Comparison of ENCODE assay signal across 13 mouse cellular contexts in genomic region chr5:42891890-42892289, GRCm38 (mm10).
DNase-seq lines count a peak whose midpoint lies in the region; ATAC-seq and TF ChIP-seq lines count a peak whose summit lies in the region.
"Had no signal": no experiment of that assay in that cellular context is flagged by ENCODE, and none has a peak within 500 bp of the region (broad histone marks: within the 10 kb centered on the region; RNA-seq: fewer than 3 reads in every experiment).

No protein-coding gene starts in this region.

- no peak overlapping the region for H3K4me3 ChIP-seq in forebrain, embryonic 12.5 days (replicated peaks)
- no peak overlapping the region for H3K4me3 ChIP-seq in forebrain, embryonic 10.5 days
- no peak overlapping the region for H3K4me3 ChIP-seq in bone marrow macrophage, adult 2 months (ENCODE audit: insufficient read depth, low read length)
- H3K4me3 ChIP-seq in kidney, adult 2 months (ENCODE audit: insufficient read depth, low read depth, low read length), result no peak overlapping the region
- H3K4me3 ChIP-seq: heart, embryonic 10.5 days; myocyte had no signal

- no peak overlapping the region for H3K27ac ChIP-seq in forebrain, embryonic 12.5 days
- H3K27ac ChIP-seq in forebrain, embryonic 10.5 days, result no peak overlapping the region
- H3K27ac ChIP-seq in bone marrow macrophage, adult 2 months (ENCODE audit: insufficient read depth, low read depth, low read length), result 0 out of 2 replicates have a peak overlapping the region, but pooled peaks have one; percentile 1
- no peak overlapping the region for H3K27ac ChIP-seq in kidney, adult 2 months (ENCODE audit: insufficient read depth, low read depth, low read length)
- H3K27ac ChIP-seq: heart, embryonic 10.5 days had no signal

- H3K4me1 ChIP-seq in forebrain, embryonic 12.5 days, result peaks cover 6% of the 10 kb centered on the region; the same call in 1 of the 2 replicates
- peaks cover 6% of the 10 kb centered on the region; the same call in 1 of the 2 replicates for H3K4me1 ChIP-seq in forebrain, embryonic 10.5 days
- H3K4me1 ChIP-seq in bone marrow macrophage, adult 2 months (ENCODE audit: control insufficient read depth, insufficient read depth, low read length), result peaks cover 9% of the 10 kb centered on the region
- H3K4me1 ChIP-seq in kidney, adult 2 months (ENCODE audit: control insufficient read depth, insufficient read depth, low read length), result no peaks in the 10 kb centered on the region
- H3K4me1 ChIP-seq: heart, embryonic 10.5 days had no signal

- no peak overlapping the region for H3K4me2 ChIP-seq in forebrain, embryonic 12.5 days
- H3K4me2 ChIP-seq: liver, embryonic 11.5 days had no signal

- ATAC-seq in forebrain, embryonic 12.5 days (ENCODE audit: low FRiP score), result 0 out of 2 replicates have a peak, but pooled peaks have one; percentile 44
- ATAC-seq in granulocyte monocyte progenitor cell, adult 5-6 weeks (replicated peaks; ENCODE audit: poor library complexity, severe bottlenecking), result peak; percentile 74

- H3K9ac ChIP-seq in forebrain, embryonic 12.5 days, result no peak overlapping the region

- H3K36me3 ChIP-seq in forebrain, embryonic 12.5 days (replicated peaks), result no peaks in the 10 kb centered on the region
- H3K36me3 ChIP-seq in forebrain, embryonic 10.5 days (replicated peaks), result no peaks in the 10 kb centered on the region
- H3K36me3 ChIP-seq in kidney, adult 2 months (ENCODE audit: control insufficient read depth, insufficient read depth, low read length), result no peaks in the 10 kb centered on the region
- H3K36me3 ChIP-seq: heart, embryonic 10.5 days had no signal

- DNase-seq in forebrain, embryonic 10.5 days (ENCODE audit: extremely low spot score, low spot score), result no peak
- DNase-seq in cerebellum, adult 8-10 months, result peak; percentile 17
- no peak for DNase-seq in kidney, adult 2 months
- DNase-seq in kidney, postnatal 14 days, result no peak
- DNase-seq in frontal cortex, postnatal 36 days (ENCODE audit: low spot score in 2 of 2), result no peak
- DNase-seq: kidney, postnatal 10 days; thymus, postnatal 14 days had no signal

- no peak for TF ChIP-seq POLR2A in bone marrow macrophage, adult 2 months (IDR thresholded peaks at IDR 0.05; ENCODE audit: borderline replicate concordance, low read depth, low read length)
- no peak for TF ChIP-seq POLR2A in kidney, adult 2 months (IDR thresholded peaks at IDR 0.05; ENCODE audit: low read depth, low read length)

- 0 out of 2 replicates have a peak, but pooled peaks have one; percentile 20 for TF ChIP-seq CTCF in bone marrow macrophage, adult 2 months (IDR thresholded peaks at IDR 0.05; ENCODE audit: low read depth, low read length)
- no peak for TF ChIP-seq CTCF in kidney, adult 2 months (conservative IDR thresholded peaks at IDR 0.05; ENCODE audit: insufficient read depth, insufficient read length, low read depth, low read length)

- 14% methylated on average over 2 of the region's 2 CpGs for WGBS in forebrain, embryonic 12.5 days
- WGBS in forebrain, embryonic 10.5 days, result 41% methylated on average over 2 of the region's 2 CpGs
- 43% methylated on average over 2 of the region's 2 CpGs for WGBS in kidney, adult 2 months

- H3K9me3 ChIP-seq in forebrain, embryonic 12.5 days, result no peaks in the 10 kb centered on the region
- H3K9me3 ChIP-seq in forebrain, embryonic 10.5 days, result no peaks in the 10 kb centered on the region
- H3K9me3 ChIP-seq: heart, embryonic 10.5 days had no signal

- H3K27me3 ChIP-seq in forebrain, embryonic 12.5 days, result no peaks in the 10 kb centered on the region
- H3K27me3 ChIP-seq in forebrain, embryonic 10.5 days (ENCODE audit: poor library complexity, severe bottlenecking), result no peaks in the 10 kb centered on the region
- H3K27me3 ChIP-seq in kidney, adult 2 months (replicated peaks; ENCODE audit: control insufficient read depth, insufficient read depth, low read length), result no peaks in the 10 kb centered on the region
